Mouse (Mus musculus) left cerebral cortex, postnatal 36 days (tissue): Measurements from ENCODE around the gene Pcbp3. TPM values are rescaled to one million over a fixed set of nuclear protein-coding genes. Genes with fewer than 3 reads are reported as not detected.
A peak's percentile ranks its signal among the peaks of the same experiment; 100 is the strongest.

Experiments used
- DNase-seq, 2 experiments: peaks; one replicate each; pipeline ENCODE4 v3.0.0; 2021 to 2022; ENCODE audit warnings: low spot score in 2 of 2, mixed read lengths in 1 of 2
- intact Hi-C: fragments of 180-260 bp; cut with DNase I; formaldehyde crosslinking; loops from one replicate; pipeline ENCODE4 v1.15.1; 2025
- total RNA-seq, 2 experiments: library from RNA; stranded (reverse); gene quantifications; 2 replicates each; pipeline ENCODE4 v1.2.3; 2021

Pcbp3 gene
- total RNA-seq, 2 experiments from 2014 or later = 67.5 to 68.4 TPM

- no peak for DNase-seq
- intact Hi-C loops = no loop called here
Measured at GRCm38 (mm10) chr10:76934805-76935204, 26.9 kb downstream of the Pcbp3 start.

- intact Hi-C loops = no loop called here
- no peak for DNase-seq
Measured at GRCm38 (mm10) chr10:76931794-76932193, 29.9 kb downstream of the Pcbp3 start.

DNA sequence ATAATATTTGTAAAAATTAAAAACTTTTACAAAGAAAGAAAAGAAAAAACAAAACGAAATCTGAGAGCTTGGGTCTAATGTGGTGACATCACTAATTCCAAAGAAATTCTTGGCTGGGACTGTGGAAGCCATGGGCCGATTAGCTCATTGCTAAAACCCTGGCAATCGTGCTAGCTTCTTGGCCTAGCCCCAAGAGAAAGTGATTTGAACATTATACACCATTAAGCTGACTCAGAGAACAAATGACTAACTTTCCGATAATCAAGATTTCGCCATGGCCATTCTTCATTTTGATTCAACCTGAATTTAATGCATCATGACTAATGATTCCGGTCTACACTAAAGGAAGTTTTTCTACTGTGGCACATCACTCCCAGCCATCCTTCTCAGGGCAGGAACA is 30.6 kb downstream of the Pcbp3 start:
- intact Hi-C loops = no loop called here

DNA sequence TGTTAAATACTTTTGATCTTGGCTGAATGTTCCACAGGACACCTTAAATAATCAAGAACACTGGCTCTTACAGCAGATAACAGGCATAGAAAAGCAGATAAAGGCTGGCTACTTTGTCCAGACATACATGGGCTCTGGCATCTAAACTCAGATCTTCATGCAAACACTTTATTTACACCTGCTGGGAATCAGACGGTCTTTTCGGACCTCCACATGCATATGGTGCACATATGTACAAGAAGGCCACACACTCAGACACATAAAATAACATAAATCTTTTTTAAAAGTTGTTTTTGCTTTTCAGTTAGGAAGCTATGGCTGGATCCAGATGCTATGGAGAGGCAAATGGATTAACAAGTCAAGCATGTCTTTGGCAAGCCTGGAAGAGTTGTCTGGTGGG is 37.2 kb downstream of the Pcbp3 start:
- no peak for DNase-seq
- intact Hi-C loops = no loop called here

More for the DNA sequence above, 30.6 kb downstream of the Pcbp3 start:
- no peak for DNase-seq

DNA sequence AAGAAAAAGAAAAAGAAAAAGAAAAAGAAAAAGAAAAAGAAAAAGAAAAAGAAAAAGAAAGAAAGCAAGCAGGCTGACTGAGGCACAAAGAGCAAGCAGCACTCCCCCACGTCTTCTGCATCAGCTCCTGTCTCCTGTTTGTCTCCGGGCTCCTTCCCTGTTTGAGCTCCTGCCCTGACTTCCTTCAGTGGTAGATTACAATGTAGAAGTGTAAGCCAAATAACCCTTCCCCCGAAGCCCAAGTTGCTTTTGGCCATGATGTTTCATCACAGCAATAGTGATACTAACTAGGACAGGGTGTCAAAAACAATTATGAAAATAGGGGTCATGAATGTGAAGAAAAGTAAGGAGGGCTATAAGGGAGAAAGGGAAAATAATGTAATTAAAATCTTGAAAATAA is 43.6 kb downstream of the Pcbp3 start:
- DNase-seq = no peak
- intact Hi-C loops = no loop called here

- intact Hi-C loops = no loop called here
- no peak for DNase-seq
Measured at GRCm38 (mm10) chr10:76906434-76906833, 55.3 kb downstream of the Pcbp3 start.

GRCm38 (mm10) chr10:76905935-76906341 is 55.7 kb downstream of the Pcbp3 start:
- no peak for DNase-seq
- intact Hi-C loops = no loop called here

DNA sequence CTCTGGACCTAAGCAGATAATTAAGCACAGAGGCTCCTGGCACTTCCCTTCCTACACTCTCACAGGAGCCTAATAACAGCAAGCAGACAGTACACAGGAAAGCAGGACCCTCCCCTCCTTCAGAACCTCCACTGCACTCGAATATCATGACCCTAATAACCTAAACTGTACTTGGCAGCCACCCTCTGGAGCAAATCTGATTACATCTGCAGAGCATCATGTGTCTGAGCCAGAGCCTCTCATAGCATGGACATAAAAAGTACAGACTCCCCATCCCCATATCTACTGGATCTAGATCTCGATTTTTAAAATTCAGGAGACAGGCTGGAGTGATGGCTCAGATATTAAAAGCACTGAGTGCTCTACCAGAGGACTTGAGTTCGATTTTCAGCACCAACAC is 58.0 kb downstream of the Pcbp3 start:
- DNase-seq = no peak
- intact Hi-C loops = no loop called here

DNA sequence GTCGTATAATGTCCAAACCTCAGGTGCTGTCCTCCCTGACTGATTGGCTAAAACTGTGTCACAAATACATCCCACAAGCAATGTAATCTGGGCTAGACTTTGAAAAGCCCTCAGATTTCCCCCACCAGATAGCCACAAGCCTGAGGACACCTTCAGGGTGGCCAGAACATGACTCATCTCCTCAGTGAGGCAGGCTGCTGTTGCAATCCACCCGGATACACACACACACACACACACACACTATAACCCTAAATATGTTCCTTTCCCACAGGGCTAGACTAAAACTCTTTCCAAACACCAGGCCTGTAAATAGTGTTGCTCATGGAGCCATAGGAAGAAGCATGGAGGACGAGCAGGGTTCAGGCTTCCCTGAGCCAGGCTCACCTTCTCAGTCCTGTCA is 58.6 kb downstream of the Pcbp3 start:
- no peak for DNase-seq
- intact Hi-C loops = no loop called here

GRCm38 (mm10) chr10:76902588-76902987 is 59.1 kb downstream of the Pcbp3 start:
- no peak for DNase-seq
- intact Hi-C loops = no loop called here

- intact Hi-C loops = no loop called here
- no peak for DNase-seq
Measured at GRCm38 (mm10) chr10:76898428-76898827, 63.3 kb downstream of the Pcbp3 start.

- intact Hi-C loops = no loop called here
- no peak for DNase-seq
Measured at GRCm38 (mm10) chr10:76891456-76891855, 70.2 kb downstream of the Pcbp3 start.

DNA sequence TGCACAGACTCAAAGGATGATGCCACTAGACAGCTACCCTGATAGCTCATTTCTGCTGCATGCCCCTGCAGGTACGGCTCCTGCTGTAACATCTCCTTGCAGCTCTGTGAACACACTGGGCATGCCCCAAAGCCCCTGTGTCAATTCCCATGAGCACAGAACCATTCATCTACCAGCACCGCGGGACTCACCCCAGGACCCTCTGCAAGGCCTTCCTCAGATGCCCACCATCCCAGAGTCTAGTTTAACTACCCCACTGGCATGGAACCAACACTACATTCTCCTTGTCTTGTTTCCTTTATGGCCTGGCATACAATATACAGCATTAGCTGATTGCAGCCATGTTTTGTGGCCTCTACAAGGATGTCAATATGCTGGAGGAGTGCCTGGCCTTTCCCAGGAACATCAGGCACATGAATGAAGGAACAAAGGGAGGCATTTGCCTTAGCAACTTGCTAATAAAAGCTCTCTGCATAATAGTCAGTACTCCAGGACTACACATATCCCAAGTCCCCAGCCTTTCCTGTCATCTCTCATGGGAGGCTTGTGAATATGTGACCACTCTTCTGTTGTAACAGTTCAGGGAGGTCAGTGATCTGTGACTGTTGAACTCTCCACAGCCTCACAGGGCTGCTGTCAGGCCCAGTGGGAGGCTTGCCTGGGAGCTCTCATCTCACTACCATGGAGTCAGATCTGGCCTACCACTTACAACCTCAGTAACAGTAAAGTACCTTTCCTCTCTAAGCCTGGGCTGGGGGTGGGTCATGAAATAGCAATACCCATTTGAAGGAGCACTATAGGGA is 78.0 kb downstream of the Pcbp3 start:
- intact Hi-C loops = no loop called here
- DNase-seq = no peak

DNA sequence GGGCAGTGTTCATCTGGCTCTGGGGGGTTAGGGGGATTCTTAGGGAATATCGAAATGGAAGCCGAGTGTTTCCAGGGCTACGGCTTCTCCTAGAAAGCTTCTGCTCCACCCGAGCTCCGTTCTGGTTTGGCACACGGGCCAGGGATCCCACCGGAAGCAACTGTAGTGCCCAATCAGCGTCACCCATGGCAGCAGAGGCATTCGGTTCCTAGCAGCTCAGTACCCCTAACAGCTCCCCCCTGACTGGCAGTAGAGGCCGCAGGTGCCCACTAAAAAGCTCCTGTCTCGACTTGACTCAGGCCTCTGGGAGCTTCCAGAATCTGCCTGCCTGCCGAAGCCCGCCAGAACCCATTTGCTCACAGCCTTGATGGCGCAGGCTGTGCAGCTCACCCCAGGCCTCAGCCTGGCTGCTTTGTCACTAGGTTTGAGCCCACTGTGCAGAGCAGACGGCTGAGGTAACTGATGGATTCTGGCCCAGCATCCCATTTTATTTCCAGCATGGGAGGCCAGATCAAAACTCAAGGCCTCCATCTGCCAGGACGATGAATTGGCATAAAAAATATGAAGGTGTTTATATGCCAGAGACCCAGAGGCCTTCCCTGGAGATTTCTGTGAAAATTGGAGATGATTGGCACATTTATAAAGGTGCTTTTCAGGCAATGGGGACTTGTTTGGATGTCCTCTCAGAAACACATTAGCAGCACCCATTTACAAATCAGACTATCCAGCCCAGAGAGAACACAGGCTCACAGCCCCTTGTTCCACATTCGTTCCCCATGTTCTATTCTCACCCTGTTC is 78.8 kb downstream of the Pcbp3 start:
- no peak for DNase-seq
- intact Hi-C loops = no loop called here

GRCm38 (mm10) chr10:76881900-76882299 is 79.8 kb downstream of the Pcbp3 start:
- intact Hi-C loops = no loop called here
- no peak for DNase-seq

DNA sequence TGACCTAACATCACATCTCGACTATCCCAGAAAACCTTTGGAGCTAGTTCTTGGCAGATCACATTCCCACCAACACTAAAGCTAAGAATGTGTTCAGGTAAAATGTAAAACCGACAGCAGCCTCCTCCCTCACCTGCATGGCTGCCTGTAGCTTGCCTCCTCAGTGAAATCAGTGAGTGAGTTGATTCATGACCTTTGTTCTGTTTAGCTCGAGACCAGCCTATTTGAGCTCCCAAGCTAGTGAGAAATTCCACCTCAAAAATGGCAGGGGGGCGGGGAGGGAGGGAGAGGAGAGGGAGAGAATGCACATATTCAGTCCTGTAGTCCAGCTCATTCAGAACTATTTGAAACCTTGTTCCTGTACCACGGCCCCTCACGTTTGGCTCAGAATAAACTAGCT is 86.4 kb downstream of the Pcbp3 start:
- DNase-seq = no peak
- intact Hi-C loops = no loop called here

DNA sequence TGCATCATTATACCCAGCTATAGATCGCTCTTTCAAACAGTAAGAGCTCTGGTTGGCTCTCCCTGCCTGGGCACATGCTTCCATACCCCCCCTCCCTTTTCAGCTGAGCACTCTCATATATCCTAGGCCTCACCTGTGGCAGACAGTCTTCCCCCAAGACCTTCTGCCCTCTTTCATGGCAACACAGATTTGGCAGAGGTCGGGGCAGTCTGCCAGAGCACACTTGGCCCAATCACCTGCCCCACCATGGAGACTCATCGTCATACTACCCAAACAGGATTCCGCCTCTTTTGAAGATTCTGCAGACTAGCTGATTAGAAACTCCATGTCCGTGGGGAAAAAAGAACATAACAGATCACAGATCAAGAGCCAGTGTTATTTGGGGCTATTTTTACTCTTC is 86.8 kb downstream of the Pcbp3 start:
- no peak for DNase-seq
- intact Hi-C loops = no loop called here

DNA sequence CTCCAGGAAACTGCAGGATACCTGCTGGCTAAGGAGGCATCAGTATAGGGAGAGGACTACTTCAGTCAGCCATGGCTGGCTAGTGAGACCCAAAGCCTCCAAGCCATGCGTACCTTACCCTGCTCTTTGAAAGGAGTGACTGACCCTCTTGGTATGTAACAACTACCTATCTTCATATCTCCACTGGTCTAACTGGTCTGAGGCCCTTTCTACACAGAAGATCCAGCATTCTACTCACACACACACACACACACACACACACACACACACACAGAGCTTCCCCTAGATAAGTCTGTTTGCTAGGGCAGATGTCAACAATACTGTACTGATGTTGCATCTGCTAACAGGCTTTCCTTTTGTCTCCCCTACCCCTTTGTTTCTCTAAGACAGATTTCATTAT is 87.3 kb downstream of the Pcbp3 start:
- DNase-seq = no peak
- intact Hi-C loops = no loop called here

- intact Hi-C loops = no loop called here
- peak; percentile 37 to 52 for DNase-seq
Measured at GRCm38 (mm10) chr10:76873948-76874347, 87.7 kb downstream of the Pcbp3 start.

GRCm38 (mm10) chr10:76872736-76873135 is 89.0 kb downstream of the Pcbp3 start:
- DNase-seq = no peak
- intact Hi-C loops = no loop called here

DNA sequence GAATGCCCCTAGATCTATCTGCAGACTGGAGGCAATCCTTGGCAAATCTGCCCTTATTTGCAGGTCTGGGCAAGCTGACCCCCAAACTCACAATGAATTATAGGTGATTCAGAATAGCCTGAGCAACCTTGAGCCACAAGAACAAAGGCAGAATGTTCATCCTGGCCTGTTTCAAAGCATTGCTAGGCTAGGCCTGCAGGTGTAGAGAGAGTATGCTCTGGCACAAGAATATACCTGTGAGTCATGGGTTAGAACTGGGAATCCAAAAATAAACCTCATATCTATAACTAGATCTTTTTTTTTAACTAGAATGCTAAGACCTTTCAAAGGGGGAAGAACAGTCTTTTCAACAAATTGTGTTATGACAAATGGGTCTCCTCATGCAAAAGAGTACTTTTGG is 95.8 kb downstream of the Pcbp3 start:
- intact Hi-C loops = no loop called here
- DNase-seq = no peak
